Mouse (Mus musculus): ENCODE measurements around the gene Etv6. TPM values are rescaled to one million over a fixed set of nuclear protein-coding genes. Genes with fewer than 3 reads are reported as not detected.

Gene Etv6
- total RNA-seq, 2 experiments from 2014 or later: 6.1 to 6.7 TPM

DNA sequence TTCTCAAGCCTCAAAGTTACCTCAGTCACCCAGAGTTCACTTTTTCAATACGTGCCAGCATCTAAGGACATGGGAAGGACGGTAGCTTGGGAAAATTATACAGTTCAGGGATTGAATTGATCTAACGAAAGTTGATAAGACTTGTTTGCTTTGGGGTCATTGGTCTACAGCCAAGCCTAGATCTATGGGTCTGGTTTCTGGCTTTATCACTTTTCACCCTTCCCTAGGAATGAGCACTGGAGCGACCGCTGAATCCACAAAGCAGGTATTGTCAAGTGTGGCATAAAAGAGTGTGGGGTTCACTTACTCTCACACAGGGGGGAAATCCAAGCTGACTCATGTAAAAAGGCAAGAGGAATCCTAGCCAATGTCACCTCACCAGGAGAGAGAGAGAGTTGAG, 256.9 kb downstream of the Etv6 start:
- intact Hi-C loops (cut with DNase I): no loop called here
- DNase-seq: no peak

DNA sequence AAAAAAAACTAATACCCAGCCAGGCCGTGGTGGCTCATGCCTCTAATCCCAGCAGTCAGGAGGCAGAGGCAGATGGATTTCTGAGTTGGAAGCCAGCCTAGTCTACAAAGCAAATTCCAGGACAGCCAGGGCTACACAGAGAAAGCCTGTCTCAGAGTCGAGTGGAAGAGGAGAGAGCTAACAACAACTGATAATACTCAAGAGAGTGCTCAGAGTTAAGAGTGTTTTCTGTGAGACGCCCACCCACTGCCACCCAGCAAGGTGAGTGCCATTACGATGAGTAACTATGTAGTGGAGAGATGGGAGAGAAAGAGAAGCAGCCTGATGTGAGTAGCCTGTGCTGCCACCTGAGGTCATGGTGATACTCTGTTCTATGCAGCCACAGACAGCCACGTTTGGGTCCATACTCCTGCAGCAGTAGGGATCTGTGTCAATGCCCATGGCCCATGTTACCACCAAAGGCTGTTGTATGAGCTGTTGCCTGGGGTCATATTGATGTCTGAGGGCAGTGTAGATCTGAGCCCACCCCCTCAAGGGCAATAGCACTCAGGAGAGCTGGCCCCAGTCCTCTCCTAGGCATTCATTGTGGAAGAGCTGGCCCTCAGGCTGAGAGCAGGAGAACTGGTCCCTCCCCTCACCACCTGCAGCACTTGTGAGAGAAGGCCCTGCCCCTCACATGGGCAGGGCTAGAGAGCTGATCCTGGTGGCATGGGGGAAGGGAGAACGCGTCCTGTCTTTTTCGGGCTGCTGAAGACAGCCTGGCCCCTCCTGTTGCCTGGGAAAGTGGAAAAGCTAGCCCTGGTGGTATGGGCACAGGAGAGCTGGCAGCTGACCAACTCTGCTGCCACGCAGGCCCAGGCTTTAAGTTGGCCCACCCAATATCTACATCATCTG, 258.4 kb downstream of the Etv6 start:
- intact Hi-C loops (cut with DNase I): no loop called here

DNA sequence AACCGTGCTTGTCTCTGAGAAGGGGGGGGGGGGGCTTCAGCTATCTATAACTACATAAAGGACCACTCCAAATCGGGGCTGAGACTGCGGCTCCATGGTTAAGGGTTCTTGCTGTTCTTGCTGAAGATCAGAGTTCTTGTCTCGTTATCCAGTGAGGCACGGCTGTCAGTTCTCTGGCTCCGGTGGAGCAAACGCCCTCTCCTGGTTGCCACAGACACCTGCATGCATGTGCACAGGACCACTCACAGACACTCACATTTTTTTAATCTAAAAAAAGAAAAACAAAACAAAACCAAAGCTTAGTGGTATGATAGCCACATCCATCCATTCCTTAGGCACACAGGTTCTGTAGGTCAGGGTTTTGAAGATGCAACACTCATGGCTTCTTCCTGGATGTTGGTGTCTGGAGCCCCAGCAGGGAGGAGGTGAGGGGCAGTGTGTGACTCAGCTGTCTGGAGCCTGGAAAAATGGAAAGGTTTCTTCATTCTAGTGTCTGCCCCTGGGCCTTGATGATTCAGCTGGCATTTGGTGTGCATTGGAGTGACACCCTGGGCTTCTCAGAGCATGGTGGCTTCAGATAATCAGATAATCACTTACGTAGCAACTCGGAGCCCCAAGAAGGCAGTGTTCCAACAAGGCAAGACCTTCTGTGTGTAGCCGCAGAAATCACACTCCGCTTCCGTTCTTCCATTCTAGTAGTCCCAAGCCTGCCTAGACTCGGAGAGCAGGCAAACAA, 262.6 kb downstream of the Etv6 start:
- intact Hi-C loops (cut with DNase I): no loop called here
- no peak for DNase-seq

More for the DNA sequence above, 258.4 kb downstream of the Etv6 start:
- DNase-seq: no peak

DNA sequence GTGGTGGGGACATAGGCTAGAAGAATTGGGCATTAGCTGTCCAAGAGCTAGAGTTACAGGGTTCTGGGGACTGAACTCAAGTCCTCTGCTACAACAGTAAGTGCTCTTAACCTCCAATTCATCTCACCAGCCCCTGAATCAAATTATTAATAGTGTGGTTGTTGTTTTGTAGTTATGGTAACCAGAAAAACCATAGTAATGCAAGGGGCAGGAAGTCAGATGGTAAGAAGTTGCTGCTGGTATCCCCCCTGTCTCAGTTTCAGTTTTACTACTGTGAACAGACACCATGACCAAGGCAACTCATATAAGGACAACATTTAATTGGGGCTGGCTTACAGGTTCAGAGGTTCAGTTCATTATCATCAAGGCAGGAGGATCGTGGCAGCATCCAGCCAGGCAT, 266.5 kb downstream of the Etv6 start:
- no peak for DNase-seq
- intact Hi-C loops (cut with DNase I): no loop called here

DNA sequence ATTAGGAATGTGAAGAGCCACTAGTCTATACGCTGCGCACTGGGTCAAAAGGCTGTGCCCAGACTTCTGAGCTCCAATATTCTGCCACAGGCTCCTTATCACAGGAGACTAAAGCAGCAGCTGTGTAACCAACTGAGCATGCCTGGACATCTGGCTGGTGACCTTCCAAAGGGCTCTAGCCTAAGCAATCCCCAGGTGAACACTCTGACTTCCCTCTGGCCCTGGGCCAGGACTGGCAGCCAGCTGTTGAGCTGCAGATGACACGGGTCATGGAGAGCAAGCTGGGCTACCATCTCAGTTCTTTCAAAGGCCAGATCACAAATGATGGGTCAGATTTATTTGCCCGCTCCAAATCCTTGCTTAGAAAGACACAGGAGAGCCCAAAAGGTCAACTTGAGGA, 275.8 kb downstream of the Etv6 start:
- no peak for DNase-seq
- intact Hi-C loops (cut with DNase I): no loop called here

DNA sequence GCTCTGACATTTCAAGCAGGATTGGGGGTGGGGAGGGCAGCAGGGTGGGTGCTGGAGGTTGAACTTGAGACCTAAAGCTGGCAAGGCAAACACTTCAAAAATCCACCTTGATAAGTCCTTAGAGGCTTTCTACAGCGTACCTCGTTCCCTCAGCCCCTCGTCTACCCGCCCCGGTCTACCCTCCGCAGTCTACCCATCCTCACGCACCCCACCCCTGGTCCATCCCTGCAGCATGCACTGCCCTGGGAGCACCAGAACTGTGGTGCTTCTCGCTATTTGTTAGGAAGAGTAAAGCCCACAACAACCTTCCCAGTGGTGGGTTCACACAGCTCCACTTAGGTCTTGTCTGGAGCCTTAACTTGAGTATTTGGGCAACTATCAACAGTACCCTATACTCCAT, 277.1 kb downstream of the Etv6 start:
- no peak for DNase-seq
- intact Hi-C loops (cut with DNase I): no loop called here

DNA sequence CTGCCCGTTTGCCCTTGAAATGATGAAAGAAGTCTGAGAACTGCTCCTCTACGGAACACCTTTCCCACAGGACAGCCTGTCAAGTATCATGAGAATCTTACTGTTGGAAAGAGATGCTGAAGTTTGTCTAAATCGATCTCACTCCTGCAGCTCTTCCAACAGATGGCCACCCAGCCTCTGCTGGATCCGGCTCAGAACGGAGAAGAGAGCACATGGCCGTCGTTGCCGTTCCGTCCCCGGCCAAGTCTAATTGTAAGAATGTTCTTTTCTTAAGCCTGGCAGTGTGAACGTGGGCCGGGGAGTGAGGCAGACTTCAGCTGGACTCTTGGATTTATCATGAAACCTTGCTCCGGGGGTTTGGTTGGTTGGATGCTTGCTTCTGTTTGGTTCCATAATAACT, 281.9 kb downstream of the Etv6 start:
- DNase-seq: no peak
- intact Hi-C loops (cut with DNase I): no loop called here

Other genes starting within 250 kb of the Etv6 start
- gene Kap, start 181.9 kb upstream of the Etv6 start, total RNA-seq (2021): not detected